Mouse (Mus musculus): ENCODE measurements at regions not wholly inside any gene's neighbourhood (a gene's known extent, or its start where the extent isn't known, plus 50 kb on each side); places are given as distances from the start of the nearest gene placed in this dataset.

DNA sequence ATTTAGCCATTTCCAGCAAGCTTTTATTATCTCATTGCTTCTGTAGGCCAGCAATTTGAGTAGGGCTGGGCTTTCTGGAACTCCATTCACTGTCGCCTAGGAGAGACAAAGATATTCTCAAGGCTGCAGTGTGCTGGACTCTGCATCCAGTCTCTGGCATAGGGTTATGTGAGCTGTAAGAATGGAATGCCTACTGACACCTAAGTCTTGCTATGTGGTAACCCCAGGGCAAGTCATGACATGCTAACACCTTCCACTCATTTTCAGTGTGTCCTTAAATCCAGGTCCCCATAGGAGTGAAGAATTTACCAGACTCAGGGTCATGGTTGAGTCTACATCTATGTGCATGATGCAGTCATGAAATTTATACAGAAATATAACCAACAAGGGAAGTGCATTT lies 245.0 kb downstream of the Hs3st1 start:
- no peak for TF ChIP-seq POLR2A (IDR thresholded peaks at IDR 0.05; ENCODE audit: low read depth, low read length)
- TF ChIP-seq CTCF (conservative IDR thresholded peaks at IDR 0.05; ENCODE audit: insufficient read depth, insufficient read length, low read depth, low read length), result no peak

Measured in kidney, adult 2 months (tissue).